Mouse (Mus musculus): ENCODE results near the gene Cyp1b1. TPM values are rescaled to one million over a fixed set of nuclear protein-coding genes. Genes with fewer than 3 reads are reported as not detected.
A peak's percentile ranks its signal among the peaks of the same experiment; 100 is the strongest.

Gene Cyp1b1
- polyA plus RNA-seq, 2 experiments = 1.8 to 2.5 TPM

DNA sequence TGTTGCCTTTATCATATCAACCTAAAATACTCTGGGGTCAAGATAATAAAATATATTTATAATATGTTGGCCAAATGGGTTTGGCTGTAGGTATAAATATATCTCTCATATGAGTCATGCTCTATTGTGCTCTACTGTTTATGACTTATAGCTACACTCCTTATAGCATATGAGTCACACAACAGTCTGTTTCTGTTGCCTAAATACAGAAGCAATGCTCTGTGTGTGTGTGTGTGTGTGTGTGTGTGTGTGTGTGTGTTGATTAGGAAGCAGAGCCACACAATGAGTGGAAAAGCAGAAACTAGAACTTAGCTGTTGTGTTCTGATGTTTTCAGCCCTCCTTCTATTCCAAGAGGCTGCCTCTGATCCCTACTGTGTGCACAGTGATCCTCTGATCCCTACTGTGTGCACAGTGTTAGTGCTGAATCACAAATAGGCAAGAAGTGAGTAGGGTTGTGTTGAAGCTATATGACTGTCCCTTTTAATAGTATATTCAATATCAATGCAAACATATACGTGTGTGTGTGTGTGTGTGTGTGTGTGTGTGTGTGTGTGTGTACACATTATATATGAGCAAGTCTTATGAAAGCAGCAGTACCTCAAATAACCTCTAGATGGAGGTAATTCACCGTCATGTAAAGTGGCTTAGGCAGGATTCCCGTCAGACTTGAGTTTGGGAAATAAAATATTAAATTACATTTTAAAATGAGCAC lies 51.3 kb downstream of the Cyp1b1 start:
- TF ChIP-seq POLR2A (IDR thresholded peaks at IDR 0.05; ENCODE audit: borderline replicate concordance, extremely low read depth, insufficient read depth, insufficient read length) = no peak
- peak; percentile 62; the same call in 1 of the 2 replicates for ATAC-seq (ENCODE audit: low FRiP score, low read depth)
- Histone ChIP-seq H3K27ac (replicated peaks; ENCODE audit: low read depth, low read length) (no peak overlapping the region), H3K4me3 (replicated peaks; ENCODE audit: low read length) (no peak overlapping the region), H3K4me2 (replicated peaks; ENCODE audit: low read depth, low read length, severe bottlenecking) (no peak overlapping the region), H3K4me1 (ENCODE audit: control insufficient read depth, insufficient read depth, low read length) (no peaks in the 10 kb centered on the region), H3K9me3 (ENCODE audit: control insufficient read depth, low read length) (no peaks in the 10 kb centered on the region), H3K36me3 (ENCODE audit: control insufficient read depth, insufficient read depth, low read length) (no peaks in the 10 kb centered on the region), H3K9ac (ENCODE audit: low read depth, low read length, severe bottlenecking) (no peak overlapping the region), H3K27me3 (ENCODE audit: control insufficient read depth, insufficient read depth, low read length) (no peaks in the 10 kb centered on the region)
- peak; percentile 80 for DNase-seq (ENCODE audit: low spot score)
- 10% methylated on average over 3 of the region's 3 CpGs for WGBS

DNA sequence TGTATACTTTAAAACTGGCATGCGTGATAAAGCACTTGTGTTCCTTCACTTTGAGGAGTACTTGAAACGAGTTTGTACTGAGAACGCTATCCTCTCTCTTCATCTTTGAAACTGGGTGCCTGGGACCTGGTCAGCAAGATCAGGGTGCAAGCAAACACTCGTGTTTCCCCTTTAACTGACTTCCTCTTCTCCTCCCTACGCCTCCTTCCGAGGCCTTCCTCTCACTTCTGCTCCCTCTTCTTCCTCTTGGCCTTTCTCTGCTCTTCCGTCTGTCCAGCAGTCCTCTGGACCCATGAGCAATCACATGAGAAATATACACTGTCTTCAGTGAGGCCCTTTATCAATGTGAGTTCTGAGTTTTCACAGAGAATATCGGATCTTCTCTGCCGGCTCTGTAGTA lies 53.0 kb downstream of the Cyp1b1 start:
- no peak overlapping the region for H3K4me3 ChIP-seq (replicated peaks; ENCODE audit: low read length)
- no peak overlapping the region for H3K9ac ChIP-seq (ENCODE audit: low read depth, low read length, severe bottlenecking)
- no peaks in the 10 kb centered on the region for H3K36me3 ChIP-seq (ENCODE audit: control insufficient read depth, insufficient read depth, low read length)
- no peaks in the 10 kb centered on the region for H3K9me3 ChIP-seq (ENCODE audit: control insufficient read depth, low read length)
- DNase-seq (ENCODE audit: low spot score) = no peak
- no peak overlapping the region for H3K27ac ChIP-seq (replicated peaks; ENCODE audit: low read depth, low read length)
- TF ChIP-seq POLR2A (IDR thresholded peaks at IDR 0.05; ENCODE audit: borderline replicate concordance, extremely low read depth, insufficient read depth, insufficient read length) = no peak
- H3K4me1 ChIP-seq (ENCODE audit: control insufficient read depth, insufficient read depth, low read length) = no peaks in the 10 kb centered on the region
- WGBS = 84% methylated on average over 9 of the region's 9 CpGs
- no peak for ATAC-seq (ENCODE audit: low FRiP score, low read depth)
- no peaks in the 10 kb centered on the region for H3K27me3 ChIP-seq (ENCODE audit: control insufficient read depth, insufficient read depth, low read length)
- H3K4me2 ChIP-seq (replicated peaks; ENCODE audit: low read depth, low read length, severe bottlenecking) = no peak overlapping the region

DNA sequence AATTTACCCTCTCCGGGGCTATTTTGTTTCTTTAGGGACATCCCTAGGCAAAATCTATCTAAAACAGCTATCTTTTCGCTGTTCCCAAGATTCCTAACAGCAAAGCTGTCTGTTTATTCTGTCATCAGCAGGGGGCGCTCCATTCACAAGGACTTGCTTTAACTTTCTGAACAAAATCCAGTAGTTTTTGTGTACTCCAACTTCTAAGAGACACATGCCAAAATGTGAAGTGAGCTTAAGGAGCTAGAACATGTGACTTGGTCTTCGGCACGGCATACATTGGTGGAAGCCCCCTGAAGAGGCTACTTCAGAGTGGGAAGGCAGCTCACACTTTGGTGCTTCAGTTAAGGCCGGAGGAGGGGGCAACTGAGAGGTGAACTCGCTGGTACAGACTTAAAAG lies 53.5 kb downstream of the Cyp1b1 start:
- Histone ChIP-seq H3K4me3 (replicated peaks; ENCODE audit: low read length) (no peak overlapping the region), H3K36me3 (ENCODE audit: control insufficient read depth, insufficient read depth, low read length) (no peaks in the 10 kb centered on the region), H3K9ac (ENCODE audit: low read depth, low read length, severe bottlenecking) (no peak overlapping the region), H3K4me1 (ENCODE audit: control insufficient read depth, insufficient read depth, low read length) (no peaks in the 10 kb centered on the region), H3K4me2 (replicated peaks; ENCODE audit: low read depth, low read length, severe bottlenecking) (no peak overlapping the region), H3K9me3 (ENCODE audit: control insufficient read depth, low read length) (no peaks in the 10 kb centered on the region), H3K27ac (replicated peaks; ENCODE audit: low read depth, low read length) (no peak overlapping the region), H3K27me3 (ENCODE audit: control insufficient read depth, insufficient read depth, low read length) (no peaks in the 10 kb centered on the region)
- no peak for TF ChIP-seq POLR2A (IDR thresholded peaks at IDR 0.05; ENCODE audit: borderline replicate concordance, extremely low read depth, insufficient read depth, insufficient read length)
- ATAC-seq (ENCODE audit: low FRiP score, low read depth) (no peak), DNase-seq (ENCODE audit: low spot score) (peak; percentile 78)
- WGBS = 42% methylated on average over 7 of the region's 7 CpGs

GRCm38 (mm10) chr17:79658863-79659262 lies 56.0 kb downstream of the Cyp1b1 start:
- Histone ChIP-seq H3K9me3 (ENCODE audit: control insufficient read depth, low read length) (no peaks in the 10 kb centered on the region), H3K4me2 (replicated peaks; ENCODE audit: low read depth, low read length, severe bottlenecking) (no peak overlapping the region), H3K27me3 (ENCODE audit: control insufficient read depth, insufficient read depth, low read length) (no peaks in the 10 kb centered on the region), H3K4me3 (replicated peaks; ENCODE audit: low read length) (no peak overlapping the region), H3K27ac (replicated peaks; ENCODE audit: low read depth, low read length) (no peak overlapping the region), H3K36me3 (ENCODE audit: control insufficient read depth, insufficient read depth, low read length) (no peaks in the 10 kb centered on the region), H3K4me1 (ENCODE audit: control insufficient read depth, insufficient read depth, low read length) (no peaks in the 10 kb centered on the region), H3K9ac (ENCODE audit: low read depth, low read length, severe bottlenecking) (no peak overlapping the region)
- no peak for TF ChIP-seq POLR2A (IDR thresholded peaks at IDR 0.05; ENCODE audit: borderline replicate concordance, extremely low read depth, insufficient read depth, insufficient read length)
- 73% methylated on average over 8 of the region's 8 CpGs for WGBS
- no peak for DNase-seq (ENCODE audit: low spot score)
- no peak for ATAC-seq (ENCODE audit: low FRiP score, low read depth)

GRCm38 (mm10) chr17:79658452-79658851 lies 56.4 kb downstream of the Cyp1b1 start:
- Histone ChIP-seq H3K4me1 (ENCODE audit: control insufficient read depth, insufficient read depth, low read length) (no peaks in the 10 kb centered on the region), H3K9me3 (ENCODE audit: control insufficient read depth, low read length) (no peaks in the 10 kb centered on the region), H3K36me3 (ENCODE audit: control insufficient read depth, insufficient read depth, low read length) (no peaks in the 10 kb centered on the region), H3K4me2 (replicated peaks; ENCODE audit: low read depth, low read length, severe bottlenecking) (no peak overlapping the region), H3K9ac (ENCODE audit: low read depth, low read length, severe bottlenecking) (no peak overlapping the region), H3K27ac (replicated peaks; ENCODE audit: low read depth, low read length) (no peak overlapping the region), H3K4me3 (replicated peaks; ENCODE audit: low read length) (no peak overlapping the region), H3K27me3 (ENCODE audit: control insufficient read depth, insufficient read depth, low read length) (no peaks in the 10 kb centered on the region)
- WGBS = 73% methylated on average over 3 of the region's 3 CpGs
- no peak for ATAC-seq (ENCODE audit: low FRiP score, low read depth)
- no peak for DNase-seq (ENCODE audit: low spot score)
- TF ChIP-seq POLR2A (IDR thresholded peaks at IDR 0.05; ENCODE audit: borderline replicate concordance, extremely low read depth, insufficient read depth, insufficient read length) = no peak
